Mouse (Mus musculus): ENCODE results near the gene Cep72. TPM values are rescaled to one million over a fixed set of nuclear protein-coding genes. Genes with fewer than 3 reads are reported as not detected.
A peak's percentile ranks its signal among the peaks of the same experiment; 100 is the strongest.
"Not testable (repeated sequence)": the region's sequence is repeated elsewhere in the genome, so short reads cannot be mapped to it uniquely, and the experiment has no call there.

Gene Cep72
- total RNA-seq (2021) = 3.6 and 6.8 TPM in 2 replicates
- long read RNA-seq = 0 reads

DNA sequence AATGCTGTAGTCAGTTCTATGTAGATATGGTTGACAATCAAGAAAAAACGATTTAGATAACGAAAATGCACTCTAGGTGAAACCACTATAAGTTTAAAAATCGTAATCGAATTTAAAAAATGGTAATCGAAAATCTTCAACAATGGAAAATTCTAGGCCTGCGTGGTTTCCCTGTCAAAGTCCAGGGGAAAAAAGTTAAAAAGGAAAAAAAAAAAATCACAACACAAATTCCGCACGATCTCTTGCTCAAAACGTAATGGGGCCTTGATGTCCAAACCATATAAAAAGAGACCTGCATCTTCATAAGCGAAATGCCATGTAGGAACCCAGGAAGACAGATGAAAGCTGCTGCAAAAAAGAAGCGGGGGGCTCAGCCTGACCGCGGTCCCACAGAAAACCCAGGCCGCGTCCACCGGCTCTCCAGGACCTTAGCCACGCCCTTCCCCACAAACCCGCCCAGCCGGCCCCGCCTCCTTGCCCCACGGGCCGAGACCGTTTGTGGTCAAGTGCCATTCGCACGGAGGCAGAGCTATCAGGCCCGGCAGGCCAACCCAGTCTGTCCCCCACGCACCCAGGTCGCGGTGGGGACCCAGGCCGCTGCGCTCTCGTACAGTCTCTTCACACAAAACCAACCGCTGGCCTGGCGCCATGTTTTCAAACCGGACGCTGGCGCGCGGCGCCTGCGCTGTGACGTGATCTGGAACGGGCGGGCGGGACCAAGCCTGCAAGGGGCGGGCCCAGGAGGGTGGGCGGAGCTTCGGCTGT, at the start of gene Cep72:
Gene Cep72, minus strand, starts transcription at position 687 of the 765 bp plus-strand sequence.
- DNase-seq = peak; percentile 94

DNA sequence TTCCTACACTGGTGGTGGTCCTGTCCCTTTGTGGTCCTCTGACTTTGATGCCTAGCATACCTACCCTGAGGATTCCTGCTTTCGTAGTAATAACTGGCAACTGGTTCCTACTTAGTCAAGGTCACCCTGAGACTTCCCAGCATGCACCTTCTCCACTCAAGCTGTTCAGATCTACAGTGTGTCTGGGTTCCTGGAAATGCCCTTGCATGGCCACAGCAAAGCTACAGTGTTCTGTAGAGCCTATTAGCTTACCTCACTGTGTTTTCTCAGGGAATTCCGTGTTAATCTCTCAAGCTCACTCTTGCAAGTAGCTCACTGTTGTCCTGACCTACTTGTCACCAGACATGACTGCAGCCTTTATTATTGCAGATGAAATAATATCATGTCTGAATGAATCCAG, 45.3 kb upstream of the Cep72 start:
- no peak for DNase-seq

- DNase-seq = no peak
Observed at GRCm38 (mm10) chr13:74104417-74104816, 42.3 kb upstream of the Cep72 start.

GRCm38 (mm10) chr13:74102831-74103582, 40.9 kb upstream of the Cep72 start:
- no peak for DNase-seq

DNA sequence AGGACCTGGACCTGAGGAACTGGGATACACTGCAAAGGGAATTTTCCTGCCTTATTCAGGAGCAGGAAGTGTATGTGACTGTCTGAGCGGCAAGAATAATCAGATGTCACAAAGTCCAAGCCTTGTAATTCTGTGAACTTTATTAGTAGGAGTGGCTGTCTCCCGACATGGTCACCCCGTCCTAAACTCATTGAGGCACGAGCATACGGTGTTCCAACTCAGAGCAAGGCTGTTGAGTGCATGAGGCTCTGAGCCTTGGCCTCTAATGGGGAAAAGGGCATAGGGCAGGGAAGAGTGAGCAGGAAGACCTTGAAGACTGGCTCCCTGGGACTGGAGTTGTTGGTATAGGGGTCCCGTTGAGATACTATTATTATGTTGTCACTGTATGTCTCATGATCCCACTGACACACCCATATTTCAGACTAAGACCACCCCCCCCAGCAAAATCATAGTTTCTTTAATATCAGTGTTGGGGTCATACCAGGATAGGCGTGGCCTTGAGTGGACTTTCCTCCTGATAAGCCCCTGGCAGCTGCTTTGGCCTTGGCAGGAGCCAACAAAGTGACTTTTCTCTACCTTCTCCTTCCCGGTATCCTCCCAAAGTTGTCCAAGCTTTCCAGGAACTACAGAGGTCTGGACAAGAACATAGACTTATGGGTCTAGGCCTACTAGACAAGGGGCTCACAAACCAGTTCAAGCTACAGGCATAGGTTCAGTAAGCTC, 40.2 kb upstream of the Cep72 start:
- no peak for DNase-seq

DNA sequence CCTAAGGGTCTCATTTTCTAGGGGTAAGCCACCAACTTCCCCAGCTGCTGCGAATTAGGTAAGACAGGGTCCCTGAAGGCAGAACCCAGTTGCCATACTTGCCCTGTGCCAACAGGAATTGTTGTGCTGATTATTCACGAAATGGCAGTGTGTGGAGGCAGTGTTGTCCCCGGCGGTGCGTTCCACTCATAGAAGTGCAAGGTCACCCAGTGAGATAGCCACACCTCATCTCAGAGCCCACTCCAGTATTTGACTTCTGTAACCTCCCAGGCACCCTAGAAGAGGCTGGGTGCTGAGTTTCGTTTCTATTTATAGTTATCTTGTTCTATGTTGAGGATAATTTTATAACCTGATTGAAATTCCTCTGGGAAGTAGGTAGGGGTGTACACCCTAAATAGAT, 36.8 kb upstream of the Cep72 start:
- no peak for DNase-seq

- DNase-seq = peak; percentile 78
Observed at GRCm38 (mm10) chr13:74096715-74097363, 34.7 kb upstream of the Cep72 start.

DNA sequence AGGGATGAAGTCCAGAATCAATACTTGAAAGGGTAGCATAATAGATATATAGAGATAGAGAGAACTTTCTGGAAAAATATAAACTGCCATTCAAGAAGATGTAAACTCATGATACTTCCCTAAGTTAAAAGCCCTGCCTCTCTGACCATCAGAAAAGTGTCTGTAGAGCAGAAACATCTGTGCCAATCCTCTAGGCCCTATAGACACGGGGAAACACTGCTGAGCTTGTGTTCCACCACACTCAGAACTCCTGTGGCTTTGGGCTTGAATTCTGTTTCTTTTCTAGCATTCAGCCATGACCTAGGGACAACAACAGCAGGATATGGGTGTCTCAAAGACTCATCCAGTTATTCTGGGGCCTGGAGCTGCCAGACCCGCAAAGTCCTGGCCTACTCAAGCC, 33.8 kb upstream of the Cep72 start:
- DNase-seq = no peak

DNA sequence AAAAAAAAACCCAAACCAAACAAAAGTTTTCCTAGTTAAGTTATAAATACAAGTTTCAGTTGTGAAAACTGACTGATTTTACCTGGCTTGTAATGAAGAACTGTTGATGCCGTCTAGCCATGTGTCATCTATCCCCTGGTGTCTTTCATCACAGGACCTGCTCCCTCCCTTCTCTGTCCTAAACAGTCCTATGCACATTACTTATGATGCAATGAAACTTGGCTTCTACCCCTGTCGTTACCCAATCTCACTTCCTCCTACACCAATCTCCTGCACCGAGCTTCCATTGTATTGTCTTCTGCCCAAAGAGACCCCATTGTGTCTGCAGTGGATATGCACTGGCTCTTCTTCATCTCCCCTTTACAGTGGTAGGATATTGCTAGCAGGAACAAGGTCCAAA, 28.2 kb upstream of the Cep72 start:
- DNase-seq = no peak

DNA sequence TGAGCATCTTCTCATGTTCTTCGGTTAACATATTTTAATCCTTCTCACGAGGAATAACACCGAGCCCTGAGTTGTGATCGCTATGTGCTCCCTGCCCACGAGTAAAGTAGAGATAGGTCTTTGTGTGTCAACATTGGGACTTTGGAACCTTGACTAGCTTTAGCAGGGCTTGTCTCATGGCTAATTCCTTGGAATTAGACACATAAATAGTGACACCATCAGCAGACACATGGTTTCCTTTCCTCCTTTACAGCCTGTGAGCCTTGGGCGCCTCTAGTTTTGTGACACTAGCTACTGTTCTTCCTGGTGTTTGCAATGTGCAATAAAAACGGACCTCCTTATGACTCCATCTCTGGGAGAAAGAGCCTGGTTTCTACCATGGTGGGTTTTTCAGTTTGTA, 11.3 kb upstream of the Cep72 start:
- DNase-seq = no peak

- no peak for DNase-seq
Observed at GRCm38 (mm10) chr13:74071714-74072113, 9.6 kb upstream of the Cep72 start.

DNA sequence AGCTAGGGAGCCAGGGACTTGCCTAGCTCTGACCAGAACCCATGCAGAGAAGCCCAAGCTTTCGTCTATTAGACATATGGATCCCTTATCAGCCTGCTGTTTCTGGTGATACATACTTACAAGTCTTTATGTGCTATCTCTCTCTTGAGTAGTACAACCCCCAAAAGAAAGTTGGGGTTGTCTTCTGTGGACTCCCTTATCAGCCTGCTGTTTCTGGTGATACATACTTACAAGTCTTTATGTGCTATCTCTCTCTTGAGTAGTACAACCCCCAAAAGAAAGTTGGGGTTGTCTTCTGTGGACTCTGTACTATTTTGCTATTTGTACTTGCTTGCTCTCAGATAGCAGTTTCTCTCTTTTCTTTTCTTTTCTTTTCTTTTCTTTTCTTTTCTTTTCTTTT, 9.1 kb upstream of the Cep72 start:
- not testable (repeated sequence) for DNase-seq

- no peak for DNase-seq
Observed at GRCm38 (mm10) chr13:74066576-74066975, 4.5 kb upstream of the Cep72 start.

DNA sequence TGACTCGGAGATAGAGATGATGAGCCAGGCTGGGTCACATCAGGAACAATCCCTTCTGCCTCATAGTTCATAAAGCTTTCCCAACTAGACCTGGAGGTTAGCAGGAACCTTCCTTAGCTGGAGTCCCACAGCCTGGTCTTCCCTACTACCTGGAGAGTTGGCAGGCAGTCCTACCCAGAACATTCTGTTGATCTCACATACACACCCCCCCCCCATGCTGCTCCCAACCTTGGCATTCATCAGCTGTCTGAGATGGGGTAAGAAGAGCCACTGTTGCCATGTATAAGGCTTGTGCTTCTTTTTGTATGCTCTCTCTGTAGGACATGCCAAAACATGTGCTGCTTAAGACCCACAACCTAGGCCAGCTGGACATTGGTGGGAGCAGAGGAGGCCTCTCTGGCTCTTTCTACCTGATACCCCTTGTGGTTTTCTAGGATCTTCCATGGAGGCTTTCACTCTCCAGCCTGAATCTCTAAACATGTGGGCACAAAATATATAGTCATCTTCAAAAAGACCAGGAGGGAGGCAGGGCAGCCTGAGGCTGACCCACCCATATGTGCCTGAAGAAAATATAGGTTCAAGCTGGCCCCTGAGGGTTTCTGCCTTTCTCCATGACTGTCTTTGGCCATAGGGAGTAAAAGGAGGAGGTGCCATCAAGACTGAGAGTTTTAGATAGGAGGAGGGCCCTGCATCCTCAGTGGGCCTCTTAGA, 1.4 kb upstream of the Cep72 start:
- DNase-seq = no peak

- no peak for DNase-seq
Observed at GRCm38 (mm10) chr13:74062378-74063128, 454 bp upstream of the Cep72 start.

GRCm38 (mm10) chr13:74058081-74058480, 4.0 kb downstream of the Cep72 start:
- no peak for DNase-seq

DNA sequence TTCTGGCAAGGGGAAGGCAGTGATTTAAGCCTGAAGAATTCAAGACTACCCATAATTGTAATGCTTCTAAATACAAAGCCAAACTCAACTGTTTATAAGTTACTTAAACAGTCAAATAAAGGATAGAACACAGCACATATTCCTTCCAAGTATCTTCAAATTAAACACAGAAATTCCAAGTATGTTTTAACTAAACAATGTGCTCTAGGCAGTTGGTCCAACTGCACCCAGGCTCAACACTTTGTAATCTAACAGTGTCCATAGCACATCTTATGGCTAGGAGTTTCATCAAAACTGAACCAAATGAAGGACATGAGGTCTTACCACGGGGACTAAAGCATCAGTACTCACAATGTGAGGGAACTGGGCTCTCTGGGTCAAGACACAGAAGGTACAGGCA, 5.9 kb downstream of the Cep72 start:
- no peak for DNase-seq

DNA sequence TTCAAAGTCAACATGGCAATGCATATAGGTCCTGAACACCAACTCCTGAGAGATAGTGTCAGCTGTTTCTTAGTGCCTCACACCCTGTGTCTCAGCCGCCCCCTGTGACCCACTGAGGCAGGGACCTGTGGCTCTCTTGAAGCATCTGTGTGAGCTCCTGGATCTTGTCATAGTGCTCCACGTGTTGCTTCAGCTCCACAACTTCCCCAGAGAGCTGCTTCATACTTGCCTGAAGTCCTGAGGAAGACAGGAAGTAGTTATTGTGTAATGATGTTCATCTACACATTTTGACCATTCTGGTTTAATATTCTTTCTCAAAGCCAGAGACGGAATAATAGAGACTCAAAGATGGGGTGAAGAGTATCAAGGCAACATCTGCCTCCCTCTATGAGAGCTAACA, 22.2 kb downstream of the Cep72 start:
- DNase-seq = no peak

DNA sequence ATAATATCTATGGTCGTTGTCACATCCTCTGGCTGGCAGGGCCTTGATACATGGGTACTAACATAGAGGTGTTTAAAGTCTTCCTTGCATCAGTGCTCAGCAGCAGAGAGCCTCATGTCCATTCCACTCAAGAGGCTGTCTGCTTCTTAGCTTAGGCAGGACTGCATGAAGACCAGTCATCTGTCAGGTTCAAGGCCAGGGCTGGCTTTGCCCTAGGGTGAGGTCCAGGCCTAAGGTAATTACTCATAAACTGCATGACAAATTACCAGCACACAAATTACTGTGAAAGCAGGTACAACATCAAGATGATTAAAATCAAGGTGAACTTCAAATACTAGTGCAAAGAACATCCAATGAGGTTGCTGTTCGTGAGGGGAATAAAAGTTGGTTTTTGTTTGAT, 26.3 kb downstream of the Cep72 start:
- DNase-seq = peak; percentile 43

DNA sequence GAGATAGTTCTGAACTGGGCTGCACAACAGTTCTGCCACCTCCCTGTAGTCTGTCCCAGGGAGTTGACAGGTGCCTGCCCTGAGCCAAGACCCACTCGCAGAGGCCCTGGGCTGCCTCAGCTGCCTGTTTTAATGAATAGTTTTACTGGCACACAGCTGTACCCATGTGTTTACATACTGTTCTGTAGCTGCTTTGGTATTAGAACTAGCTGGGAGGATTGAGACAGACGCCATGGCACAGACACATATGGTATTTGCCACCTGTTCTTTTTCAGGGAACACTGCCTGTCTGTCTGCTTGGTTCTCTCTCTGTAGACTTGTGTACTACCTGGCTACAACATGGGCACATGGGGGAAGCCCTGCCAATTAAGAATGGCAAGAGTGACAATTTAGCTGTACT, 27.3 kb downstream of the Cep72 start:
- DNase-seq = no peak

GRCm38 (mm10) chr13:74031133-74031532, 31.0 kb downstream of the Cep72 start:
- peak; percentile 26 for DNase-seq

All from adrenal gland, postnatal 25 days (tissue).